Mouse (Mus musculus) myocyte (in vitro differentiated cells): ENCODE measurements around the gene Leng8.
A peak's percentile ranks its signal among the peaks of the same experiment; 100 is the strongest.

Source experiments
- CEBPB ChIP-seq: IDR thresholded peaks from 2 replicates; pipeline ENCODE4 v1.6.1; 2011; ENCODE audit warnings: mild to moderate bottlenecking, moderate library complexity; ENCODE audit not compliant: poor library complexity, insufficient read depth, severe bottlenecking
- MAX ChIP-seq: IDR thresholded peaks from one replicate; pipeline ENCODE4 v1.6.1; 2011; ENCODE audit warnings: low read depth, mild to moderate bottlenecking, control low read depth
- MYOG ChIP-seq, 3 experiments: IDR thresholded peaks; one replicate each; pipeline ENCODE4 v1.6.1; 2011; ENCODE audit warnings: control low read depth in 2 of 3, low read depth in 2 of 3, mild to moderate bottlenecking in 2 of 3; ENCODE audit not compliant: insufficient read length in 2 of 3, control insufficient read depth in 1 of 3, insufficient read depth in 1 of 3
- POLR2A ChIP-seq: IDR thresholded peaks from one replicate; pipeline ENCODE4 v1.6.1; 2011; ENCODE audit warnings: low read depth, mild to moderate bottlenecking, control low read depth, moderate library complexity; ENCODE audit not compliant: insufficient read length
- POLR2AphosphoS2 ChIP-seq: IDR thresholded peaks from one replicate; pipeline ENCODE4 v1.6.1; 2011; ENCODE audit warnings: low read depth, control low read depth; ENCODE audit not compliant: insufficient read length
- TCF12 ChIP-seq: IDR thresholded peaks from one replicate; pipeline ENCODE4 v1.6.1; 2011; ENCODE audit warnings: mild to moderate bottlenecking, control low read depth; ENCODE audit not compliant: poor library complexity, insufficient read depth, severe bottlenecking
- USF1 ChIP-seq: IDR thresholded peaks from one replicate; pipeline ENCODE4 v1.6.1; 2011; ENCODE audit warnings: low read depth, mild to moderate bottlenecking, control low read depth, moderate library complexity

DNA sequence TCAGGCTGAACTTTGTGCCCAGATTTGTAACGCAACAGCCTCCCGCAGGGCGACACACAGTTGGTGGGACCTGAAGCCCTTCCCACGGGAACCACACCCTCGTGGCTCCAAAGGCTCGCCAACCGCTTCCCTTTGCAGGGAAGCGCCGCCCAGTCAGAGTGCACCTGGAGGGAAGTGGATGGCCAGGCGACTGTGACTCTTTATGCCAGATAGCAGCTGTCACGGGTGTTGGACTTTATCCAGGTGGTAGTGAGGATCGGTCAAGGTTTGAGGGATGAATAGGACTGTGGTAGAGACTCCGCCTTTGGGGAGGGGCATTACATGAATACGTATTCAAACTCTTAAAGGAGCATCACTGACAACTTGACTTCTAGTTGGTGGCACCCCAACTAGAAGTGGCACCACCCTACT, 14.0 kb downstream of the Leng8 start:
- TF ChIP-seq CEBPB (no peak), POLR2A (no peak), MYOG (IDR thresholded peaks at IDR 0.05; ENCODE audit: control insufficient read depth in 1 of 3, insufficient read depth in 1 of 3, insufficient read length in 2 of 3, low read depth in 2 of 3) (peak in 1 of 3 experiments; percentile 22), TCF12 (no peak), USF1 (no peak), MAX (no peak), POLR2AphosphoS2 (no peak)
